23 mouse cellular contexts compared by ENCODE assay signal in the genomic region with DNA sequence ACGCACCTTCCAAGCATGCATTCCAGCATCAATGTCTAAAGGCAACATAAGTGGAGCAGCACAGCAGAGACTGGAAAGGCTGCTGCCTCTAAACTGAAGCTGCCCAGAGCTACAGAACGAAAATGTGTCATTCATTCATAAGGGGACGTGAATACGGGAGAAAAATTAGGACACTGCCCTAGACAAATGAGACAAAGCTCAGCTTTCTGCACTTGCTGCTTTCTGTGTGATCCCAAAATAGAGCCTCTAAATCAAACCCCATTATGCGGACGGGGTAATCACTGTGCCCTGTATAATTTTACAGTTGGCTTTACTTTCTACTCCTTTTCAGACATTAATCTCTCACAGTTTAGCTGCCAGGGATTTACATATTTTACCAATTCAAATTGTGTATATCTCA.
DNase-seq lines count a peak whose midpoint lies in the region; ATAC-seq lines count a peak whose summit lies in the region.
"Had no signal": no experiment of that assay in that cellular context is flagged by ENCODE, and none has a peak within 500 bp of the region (broad histone marks: within the 10 kb centered on the region; RNA-seq: fewer than 3 reads in every experiment).

No protein-coding gene starts in this region.

- WGBS in forebrain, embryonic 12.5 days, result 58% methylated on average over 6 of the region's 6 CpGs
- WGBS in forebrain, embryonic 11.5 days, result 71% methylated on average over 6 of the region's 6 CpGs
- WGBS in midbrain, embryonic 13.5 days, result 46% methylated on average over 6 of the region's 6 CpGs
- 28% methylated on average over 6 of the region's 6 CpGs for WGBS in midbrain, embryonic 16.5 days

- 0 out of 2 replicates have a peak overlapping the region, but pooled peaks have one; percentile 53 for H3K27ac ChIP-seq in forebrain, embryonic 12.5 days
- H3K27ac ChIP-seq in forebrain, embryonic 11.5 days (ENCODE audit: low read depth, low read length), result no peak overlapping the region
- H3K27ac ChIP-seq in midbrain, embryonic 13.5 days, result peak overlapping the region; percentile 53; the same call in 1 of the 2 replicates
- no peak overlapping the region for H3K27ac ChIP-seq in midbrain, embryonic 16.5 days (ENCODE audit: low read length)
- H3K27ac ChIP-seq: heart, adult 2 months; heart, embryonic 15.5 days; hindbrain, embryonic 14.5 days had no signal

- no peak overlapping the region for H3K4me3 ChIP-seq in forebrain, embryonic 12.5 days (replicated peaks)
- H3K4me3 ChIP-seq in forebrain, embryonic 11.5 days (ENCODE audit: low read depth, low read length), result no peak overlapping the region
- no peak overlapping the region for H3K4me3 ChIP-seq in midbrain, embryonic 13.5 days (replicated peaks)
- H3K4me3 ChIP-seq in midbrain, embryonic 16.5 days (ENCODE audit: low read depth, low read length), result no peak overlapping the region
- H3K4me3 ChIP-seq: heart, adult 2 months; heart, embryonic 15.5 days had no signal

- no peak overlapping the region for H3K9ac ChIP-seq in forebrain, embryonic 12.5 days
- no peak overlapping the region for H3K9ac ChIP-seq in forebrain, embryonic 11.5 days (ENCODE audit: low read length)
- H3K9ac ChIP-seq in midbrain, embryonic 13.5 days (replicated peaks), result no peak overlapping the region; the same call in 1 of the 2 replicates
- H3K9ac ChIP-seq in midbrain, embryonic 16.5 days (ENCODE audit: low read depth, low read length), result no peak overlapping the region
- H3K9ac ChIP-seq: heart, embryonic 15.5 days; hindbrain, embryonic 14.5 days had no signal

- peaks cover 18% of the 10 kb centered on the region for H3K4me1 ChIP-seq in forebrain, embryonic 12.5 days
- peaks cover 4% of the 10 kb centered on the region; the same call in 1 of the 2 replicates for H3K4me1 ChIP-seq in forebrain, embryonic 11.5 days (replicated peaks; ENCODE audit: control insufficient read depth, insufficient read depth, low read length)
- peaks cover 22% of the 10 kb centered on the region for H3K4me1 ChIP-seq in midbrain, embryonic 13.5 days (replicated peaks)
- peaks cover 11% of the 10 kb centered on the region; the same call in 1 of the 2 replicates for H3K4me1 ChIP-seq in midbrain, embryonic 16.5 days (ENCODE audit: control insufficient read depth, insufficient read depth, low read length)
- H3K4me1 ChIP-seq: heart, embryonic 15.5 days had no signal

- ATAC-seq in forebrain, embryonic 12.5 days (ENCODE audit: low FRiP score), result 0 out of 2 replicates have a peak, but pooled peaks have one; percentile 17
- no peak for ATAC-seq in forebrain, embryonic 11.5 days (replicated peaks; ENCODE audit: low FRiP score)
- no peak for ATAC-seq in midbrain, embryonic 13.5 days
- ATAC-seq in midbrain, embryonic 16.5 days, result no peak
- ATAC-seq: CD4-positive, CD25-positive, alpha-beta regulatory T cell, adult 4 months; intestine, embryonic 16.5 days had no signal

- no peak overlapping the region for H3K4me2 ChIP-seq in forebrain, embryonic 12.5 days
- no peak overlapping the region for H3K4me2 ChIP-seq in forebrain, embryonic 11.5 days (ENCODE audit: low read depth, low read length, severe bottlenecking)
- no peak overlapping the region for H3K4me2 ChIP-seq in midbrain, embryonic 13.5 days (replicated peaks)
- no peak overlapping the region for H3K4me2 ChIP-seq in midbrain, embryonic 16.5 days (ENCODE audit: low read length)
- H3K4me2 ChIP-seq: heart, embryonic 11.5 days; heart, embryonic 15.5 days; hindbrain, embryonic 14.5 days had no signal

- DNase-seq in forebrain, embryonic 11.5 days (ENCODE audit: low spot score), result no peak
- DNase-seq in heart, adult 11 months, result peak; percentile 51
- no peak for DNase-seq in heart, adult 18-20 months
- DNase-seq in brain, adult 2 months (ENCODE audit: low read depth, low spot score), result peak; percentile 39
- no peak for DNase-seq in cerebellum, adult 9-11 months
- DNase-seq: adrenal gland, adult 8-10 months; adrenal gland, postnatal 36 days; B cell, adult 2 months; cerebellum, adult 11-12 months; cerebellum, adult 9-10 months; cerebellum, postnatal 36 days; gastrocnemius, postnatal 36 days; heart, adult 2 months; heart, postnatal 14 days had no signal

- no peaks in the 10 kb centered on the region for H3K27me3 ChIP-seq in forebrain, embryonic 12.5 days
- no peaks in the 10 kb centered on the region for H3K27me3 ChIP-seq in forebrain, embryonic 11.5 days (ENCODE audit: control insufficient read depth, insufficient read depth, low read length)
- H3K27me3 ChIP-seq in midbrain, embryonic 13.5 days, result no peaks in the 10 kb centered on the region
- no peaks in the 10 kb centered on the region for H3K27me3 ChIP-seq in midbrain, embryonic 16.5 days (ENCODE audit: control insufficient read depth, insufficient read depth, low read depth, low read length)
- H3K27me3 ChIP-seq: heart, embryonic 15.5 days had no signal

- no peaks in the 10 kb centered on the region for H3K36me3 ChIP-seq in forebrain, embryonic 12.5 days (replicated peaks)
- no peaks in the 10 kb centered on the region for H3K36me3 ChIP-seq in forebrain, embryonic 11.5 days (ENCODE audit: control insufficient read depth, insufficient read depth, low read length)
- H3K36me3 ChIP-seq in midbrain, embryonic 13.5 days, result no peaks in the 10 kb centered on the region
- no peaks in the 10 kb centered on the region for H3K36me3 ChIP-seq in midbrain, embryonic 16.5 days (ENCODE audit: control insufficient read depth, insufficient read depth, low read length)
- H3K36me3 ChIP-seq: G1E; heart, embryonic 15.5 days had no signal

- H3K9me3 ChIP-seq in forebrain, embryonic 12.5 days, result no peaks in the 10 kb centered on the region
- H3K9me3 ChIP-seq in forebrain, embryonic 11.5 days (ENCODE audit: control insufficient read depth, low read length), result no peaks in the 10 kb centered on the region
- H3K9me3 ChIP-seq in midbrain, embryonic 13.5 days, result no peaks in the 10 kb centered on the region
- H3K9me3 ChIP-seq in midbrain, embryonic 16.5 days (replicated peaks; ENCODE audit: control insufficient read depth, low read length, poor library complexity, severe bottlenecking), result no peaks in the 10 kb centered on the region
- H3K9me3 ChIP-seq: heart, embryonic 15.5 days had no signal

Comparison
In these comparisons a context has a peak if more than half of its experiments do, and no peak if none do; other contexts are left out.
1. H3K27ac ChIP-seq: peak in forebrain, embryonic 12.5 days (single experiment) and midbrain, embryonic 13.5 days (single experiment); none in forebrain, embryonic 11.5 days (single experiment) and midbrain, embryonic 16.5 days (single experiment).
2. DNase-seq: peak in heart, adult 11 months (single experiment) and brain, adult 2 months (single experiment); none in forebrain, embryonic 11.5 days (single experiment), heart, adult 18-20 months (0 of 2) and cerebellum, adult 9-11 months (single experiment).